Mouse (Mus musculus) cortical plate, adult 2 months (tissue): Measurements from ENCODE around the gene Hpse2. TPM values are rescaled to one million over a fixed set of nuclear protein-coding genes. Genes with fewer than 3 reads are reported as not detected.

Experiments used
- H3K27ac ChIP-seq: fragments of 200-500 bp; 2 replicates; pipeline ENCODE4 v1.5.1; 2012; ENCODE audit warnings: low read length, control low read depth, inconsistent platforms; ENCODE audit not compliant: insufficient read depth
- H3K4me1 ChIP-seq: fragments of 200-500 bp; 2 replicates; pipeline ENCODE4 v1.6.1; 2011; ENCODE audit warnings: low read length; ENCODE audit not compliant: control insufficient read depth, insufficient read depth
- H3K4me3 ChIP-seq: fragments of 200-500 bp; 2 replicates; pipeline ENCODE4 v1.5.1; 2011; ENCODE audit warnings: mild to moderate bottlenecking, low read length, control low read depth; ENCODE audit not compliant: insufficient read depth
- CTCF ChIP-seq: fragments of 200-500 bp; IDR thresholded peaks from 2 replicates; pipeline ENCODE4 v1.5.1; 2011; ENCODE audit warnings: mild to moderate bottlenecking, control low read depth, low read length; ENCODE audit not compliant: insufficient read depth; ENCODE audit errors: extremely low read depth
- POLR2A ChIP-seq: fragments of 200-500 bp; IDR thresholded peaks from 2 replicates; pipeline ENCODE4 v1.6.1; 2011; ENCODE audit warnings: mild to moderate bottlenecking, low read length, control low read depth; ENCODE audit not compliant: insufficient read depth; ENCODE audit errors: extremely low read depth
- polyA plus RNA-seq: library from polyadenylated mRNA; depleted of rRNA; stranded (reverse); fragments of >200 nt; gene quantifications from 2 replicates; pipeline ENCODE4 v1.2.3, GENCODE M21; 2012

The Hpse2 gene
- polyA plus RNA-seq, 1 experiment = 0.02 TPM

- H3K4me3 ChIP-seq = no peak overlapping the region
- no peaks in the 10 kb centered on the region; the same call in 1 of the 2 replicates for H3K4me1 ChIP-seq
- no peak for TF ChIP-seq CTCF
- no peak for TF ChIP-seq POLR2A
- H3K27ac ChIP-seq = no peak overlapping the region
Observed at GRCm38 (mm10) chr19:42928271-42928670, 459.9 kb downstream of the Hpse2 start.

GRCm38 (mm10) chr19:42922610-42923009 is 465.5 kb downstream of the Hpse2 start:
- H3K27ac ChIP-seq = no peak overlapping the region
- no peaks in the 10 kb centered on the region for H3K4me1 ChIP-seq
- H3K4me3 ChIP-seq = no peak overlapping the region
- TF ChIP-seq CTCF = no peak
- no peak for TF ChIP-seq POLR2A

GRCm38 (mm10) chr19:42913703-42914102 is 474.5 kb downstream of the Hpse2 start:
- Histone ChIP-seq H3K27ac (no peak overlapping the region), H3K4me1 (peaks cover 3% of the 10 kb centered on the region; the same call in 1 of the 2 replicates), H3K4me3 (no peak overlapping the region)
- TF ChIP-seq CTCF (no peak), POLR2A (no peak)

- Histone ChIP-seq H3K4me3 (no peak overlapping the region), H3K27ac (no peak overlapping the region), H3K4me1 (peaks cover 3% of the 10 kb centered on the region; the same call in 1 of the 2 replicates)
- TF ChIP-seq POLR2A (no peak), CTCF (no peak)
Observed at GRCm38 (mm10) chr19:42909719-42910118, 478.4 kb downstream of the Hpse2 start.

- no peak for TF ChIP-seq CTCF
- TF ChIP-seq POLR2A = no peak
- Histone ChIP-seq H3K4me1 (peaks cover 5% of the 10 kb centered on the region), H3K4me3 (no peak overlapping the region), H3K27ac (no peak overlapping the region)
Observed at GRCm38 (mm10) chr19:42908553-42908952, 479.6 kb downstream of the Hpse2 start.

- Histone ChIP-seq H3K27ac (no peak overlapping the region), H3K4me3 (no peak overlapping the region), H3K4me1 (peaks cover 5% of the 10 kb centered on the region)
- TF ChIP-seq POLR2A (no peak), CTCF (no peak)
Observed at GRCm38 (mm10) chr19:42906328-42906727, 481.8 kb downstream of the Hpse2 start.

GRCm38 (mm10) chr19:42904726-42905125 is 483.4 kb downstream of the Hpse2 start:
- no peak overlapping the region for H3K4me3 ChIP-seq
- no peak overlapping the region for H3K27ac ChIP-seq
- peaks cover 4% of the 10 kb centered on the region for H3K4me1 ChIP-seq
- no peak for TF ChIP-seq POLR2A
- TF ChIP-seq CTCF = no peak

GRCm38 (mm10) chr19:42904240-42904639 is 483.9 kb downstream of the Hpse2 start:
- peaks cover 2% of the 10 kb centered on the region for H3K4me1 ChIP-seq
- no peak overlapping the region for H3K27ac ChIP-seq
- TF ChIP-seq CTCF (no peak), POLR2A (no peak)
- H3K4me3 ChIP-seq = no peak overlapping the region

- TF ChIP-seq POLR2A = no peak
- TF ChIP-seq CTCF = no peak
- H3K27ac ChIP-seq = no peak overlapping the region
Observed at GRCm38 (mm10) chr19:42903840-42904239, 484.3 kb downstream of the Hpse2 start.

GRCm38 (mm10) chr19:42902410-42903021 is 485.6 kb downstream of the Hpse2 start:
- no peak overlapping the region for H3K4me3 ChIP-seq
- TF ChIP-seq CTCF (no peak), POLR2A (no peak)
- no peak overlapping the region for H3K27ac ChIP-seq
- H3K4me1 ChIP-seq = peaks cover 2% of the 10 kb centered on the region

More at GRCm38 (mm10) chr19:42903840-42904239, 484.3 kb downstream of the Hpse2 start:
- peaks cover 2% of the 10 kb centered on the region for H3K4me1 ChIP-seq
- H3K4me3 ChIP-seq = no peak overlapping the region
